Mouse (Mus musculus): ENCODE measurements around the gene Higd1a.

Higd1a gene

GRCm38 (mm10) chr9:121880840-121881239 lies 22.7 kb upstream of the Higd1a start:
- DNase-seq (ENCODE audit: low read depth, low spot score): no peak

GRCm38 (mm10) chr9:121877052-121877740 lies 19.0 kb upstream of the Higd1a start:
- no peak for DNase-seq (ENCODE audit: low read depth, low spot score)

- no peak for DNase-seq (ENCODE audit: low read depth, low spot score)
These were observed 15.4 kb upstream of the Higd1a start for GRCm38 (mm10) chr9:121873578-121873977.

GRCm38 (mm10) chr9:121872062-121872683 lies 14.0 kb upstream of the Higd1a start:
- no peak for DNase-seq (ENCODE audit: low read depth, low spot score)

GRCm38 (mm10) chr9:121869973-121870515 lies 11.9 kb upstream of the Higd1a start:
- no peak for DNase-seq (ENCODE audit: low read depth, low spot score)

- DNase-seq (ENCODE audit: low read depth, low spot score): no peak
These were observed 11.3 kb upstream of the Higd1a start for GRCm38 (mm10) chr9:121869432-121869831.

GRCm38 (mm10) chr9:121868236-121868635 lies 10.1 kb upstream of the Higd1a start:
- DNase-seq (ENCODE audit: low read depth, low spot score): no peak

GRCm38 (mm10) chr9:121867632-121868031 lies 9.5 kb upstream of the Higd1a start:
- DNase-seq (ENCODE audit: low read depth, low spot score): no peak

- DNase-seq (ENCODE audit: low read depth, low spot score): no peak
These were observed 7.4 kb upstream of the Higd1a start for GRCm38 (mm10) chr9:121865425-121866008.

GRCm38 (mm10) chr9:121864837-121865236 lies 6.7 kb upstream of the Higd1a start:
- no peak for DNase-seq (ENCODE audit: low read depth, low spot score)

- no peak for DNase-seq (ENCODE audit: low read depth, low spot score)
These were observed 2.8 kb upstream of the Higd1a start for GRCm38 (mm10) chr9:121860921-121861320.

GRCm38 (mm10) chr9:121859345-121859744 lies 1.2 kb upstream of the Higd1a start:
- no peak for DNase-seq (ENCODE audit: low read depth, low spot score)

- DNase-seq (ENCODE audit: low read depth, low spot score): peak; percentile 95
These were observed 549 bp downstream of the Higd1a start for GRCm38 (mm10) chr9:121857474-121858152.

GRCm38 (mm10) chr9:121856649-121857416 lies 1.3 kb downstream of the Higd1a start:
- DNase-seq (ENCODE audit: low read depth, low spot score): peak; percentile 25

- no peak for DNase-seq (ENCODE audit: low read depth, low spot score)
These were observed 3.9 kb downstream of the Higd1a start for GRCm38 (mm10) chr9:121854246-121854645.

- no peak for DNase-seq (ENCODE audit: low read depth, low spot score)
These were observed 10.3 kb downstream of the Higd1a start for GRCm38 (mm10) chr9:121847842-121848241.

GRCm38 (mm10) chr9:121847138-121847537 lies 11.0 kb downstream of the Higd1a start:
- DNase-seq (ENCODE audit: low read depth, low spot score): no peak

- DNase-seq (ENCODE audit: low read depth, low spot score): no peak
These were observed 11.5 kb downstream of the Higd1a start for GRCm38 (mm10) chr9:121846526-121847118.

GRCm38 (mm10) chr9:121842914-121843313 lies 15.2 kb downstream of the Higd1a start:
- no peak for DNase-seq (ENCODE audit: low read depth, low spot score)

GRCm38 (mm10) chr9:121839622-121839965 lies 18.6 kb downstream of the Higd1a start:
- DNase-seq (ENCODE audit: low read depth, low spot score): no peak
